Comparison of ENCODE assay signal across 16 mouse cellular contexts in the genomic region with DNA sequence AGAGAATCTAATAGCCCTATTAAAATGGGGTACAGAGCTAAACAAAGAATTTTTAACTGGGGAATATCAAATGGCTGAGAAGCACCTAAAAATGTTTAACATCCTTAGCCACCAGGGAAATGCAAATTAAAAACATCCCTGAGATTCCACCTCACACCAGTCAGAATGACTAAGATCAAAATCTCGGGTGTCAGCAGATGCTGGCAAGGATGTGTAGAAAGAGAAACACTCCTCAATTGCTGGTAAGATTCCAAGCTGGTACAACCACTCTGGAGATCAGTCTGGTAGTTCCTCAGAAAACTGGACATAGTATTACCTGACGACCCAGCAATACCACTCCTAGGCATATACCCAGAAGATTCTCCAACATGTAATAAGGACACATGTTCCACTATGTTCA.
"Had no signal": no experiment of that assay in that cellular context is flagged by ENCODE, and none has a peak within 500 bp of the region (broad histone marks: within the 10 kb centered on the region; RNA-seq: fewer than 3 reads in every experiment).

No protein-coding gene starts in this region.

- DNase-seq: heart, postnatal 10 days; heart, postnatal 14 days; heart, postnatal 36 days; heart, postnatal 4 days; kidney, adult 11 months; kidney, adult 18-20 months; kidney, adult 2 months; kidney, adult 8-10 months; kidney, adult 9 months; kidney, postnatal 10 days; kidney, postnatal 14 days; kidney, postnatal 25 days; kidney, postnatal 36 days; kidney, postnatal 4 days; layer of hippocampus, adult 9-11 months; layer of hippocampus, postnatal 36 days had no signal
